Mouse (Mus musculus) embryo, embryonic 11 days (tissue): ENCODE results near the gene Trim28.
A peak's percentile ranks its signal among the peaks of the same experiment; 100 is the strongest.

Experiments
- DNase-seq: peaks from one replicate; pipeline ENCODE4 v3.0.0-alpha.2; 2015

The Trim28 gene

DNA sequence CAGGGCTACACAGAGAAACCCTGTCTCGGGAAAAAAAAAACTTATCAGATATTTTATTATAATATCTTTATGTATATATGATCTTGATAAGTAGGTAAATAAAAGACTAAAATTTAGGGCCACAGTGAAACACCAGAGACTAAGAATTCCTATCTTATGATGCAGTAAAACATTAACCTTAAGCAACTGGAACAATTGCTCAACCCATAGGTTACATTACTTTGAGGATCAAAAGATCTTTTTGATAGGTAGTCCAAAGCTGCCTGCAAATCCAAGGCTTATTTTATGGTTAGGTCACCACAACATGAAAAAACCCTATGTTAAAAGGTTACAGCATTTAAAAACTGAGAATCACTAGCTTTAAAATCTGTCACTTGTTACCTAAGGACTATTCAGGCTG is 2.7 kb downstream of the Trim28 start:
- no peak for DNase-seq

DNA sequence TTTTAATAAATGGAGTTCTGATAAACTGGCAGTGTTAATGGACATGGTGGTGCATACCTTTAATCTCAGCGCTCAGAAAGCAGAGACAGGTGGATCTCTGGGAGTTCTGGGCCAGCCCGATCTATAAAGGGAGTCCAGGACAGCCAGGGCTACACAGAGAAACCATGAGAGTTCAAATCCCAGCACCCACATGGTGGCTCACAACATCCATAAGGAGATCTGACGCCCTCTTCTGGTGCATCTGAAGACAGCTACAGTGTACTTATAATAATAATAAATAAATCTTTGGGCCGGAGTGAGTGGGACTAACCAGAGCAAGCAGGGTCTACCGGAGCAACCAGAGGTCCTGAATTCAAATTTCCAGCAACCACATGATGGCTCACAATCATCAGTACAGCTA is 4.5 kb downstream of the Trim28 start:
- no peak for DNase-seq

DNA sequence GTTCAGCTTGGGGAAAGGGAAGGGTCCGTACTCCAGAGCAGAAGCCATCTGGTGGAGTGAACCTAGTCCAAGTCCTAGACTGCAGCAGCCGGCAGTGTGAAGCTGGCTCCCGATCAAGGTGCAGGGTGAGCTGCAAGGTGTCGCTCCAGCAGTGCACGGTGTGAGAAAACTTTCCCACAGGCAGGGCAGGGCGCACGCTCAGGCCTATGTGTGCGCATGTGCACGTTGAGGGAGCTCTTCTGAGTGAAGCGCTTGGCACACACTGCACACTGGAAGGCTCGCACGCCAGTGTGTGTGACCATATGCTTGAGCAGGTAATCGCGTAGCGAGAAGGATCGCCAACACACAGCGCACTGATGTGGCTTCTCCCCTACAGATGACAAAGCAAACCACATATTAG is 7.1 kb downstream of the Trim28 start:
- DNase-seq = no peak

DNA sequence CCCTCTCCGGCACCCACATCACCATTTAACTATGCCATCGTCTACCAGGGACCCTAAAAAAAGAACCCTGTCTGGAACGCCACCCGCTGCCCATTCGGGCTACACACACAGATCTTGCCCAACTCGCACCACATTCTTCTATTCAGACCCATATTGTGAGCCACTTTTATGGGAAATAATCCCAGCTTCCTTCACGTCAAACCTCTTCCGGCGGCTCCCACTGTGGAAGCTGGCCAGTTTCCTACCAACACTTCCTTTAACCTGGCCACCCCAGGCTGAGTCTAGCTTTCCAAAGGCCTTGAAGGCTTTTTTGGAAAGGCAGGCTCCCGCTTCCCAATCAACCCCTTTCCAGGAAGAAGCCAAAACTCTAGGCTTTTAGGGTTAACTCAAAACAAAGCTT is 7.6 kb downstream of the Trim28 start:
- DNase-seq = no peak

DNA sequence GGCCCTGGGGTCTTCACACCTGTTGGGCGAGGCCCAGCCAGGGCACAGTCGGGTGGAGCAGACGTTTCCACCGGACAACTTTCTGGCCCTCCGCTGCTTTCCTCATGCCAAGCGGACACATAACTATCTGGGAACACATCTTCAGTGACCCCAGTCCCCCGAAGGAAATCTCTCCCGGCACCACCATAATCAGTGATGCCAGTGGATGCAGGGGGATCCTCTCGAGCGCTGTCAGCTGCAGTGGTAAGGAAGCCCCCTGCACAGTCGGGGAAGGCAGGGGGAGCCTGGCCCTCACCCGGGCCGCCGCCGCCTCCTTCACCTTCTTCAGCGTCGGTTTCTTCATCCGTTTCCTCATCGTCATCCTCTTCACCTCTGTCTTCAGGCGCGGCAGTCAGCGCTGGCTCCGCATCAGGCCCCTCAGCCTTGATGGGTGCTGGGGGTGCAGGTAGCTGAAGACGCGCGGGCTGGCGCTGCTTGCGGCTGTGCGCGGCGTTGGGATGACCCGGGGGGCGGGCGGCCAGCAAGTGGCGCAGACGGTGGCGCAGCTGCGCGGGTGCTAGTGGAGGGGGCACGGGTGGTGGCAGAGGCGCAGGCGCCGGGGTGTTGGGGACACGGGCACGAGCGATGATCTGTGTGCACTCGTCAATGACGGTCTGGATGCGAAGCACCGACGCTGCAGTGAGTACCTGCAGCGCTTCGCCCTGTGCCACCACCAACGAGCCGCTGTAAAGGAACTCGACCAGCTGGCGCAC is 8.6 kb downstream of the Trim28 start:
- DNase-seq = no peak

DNA sequence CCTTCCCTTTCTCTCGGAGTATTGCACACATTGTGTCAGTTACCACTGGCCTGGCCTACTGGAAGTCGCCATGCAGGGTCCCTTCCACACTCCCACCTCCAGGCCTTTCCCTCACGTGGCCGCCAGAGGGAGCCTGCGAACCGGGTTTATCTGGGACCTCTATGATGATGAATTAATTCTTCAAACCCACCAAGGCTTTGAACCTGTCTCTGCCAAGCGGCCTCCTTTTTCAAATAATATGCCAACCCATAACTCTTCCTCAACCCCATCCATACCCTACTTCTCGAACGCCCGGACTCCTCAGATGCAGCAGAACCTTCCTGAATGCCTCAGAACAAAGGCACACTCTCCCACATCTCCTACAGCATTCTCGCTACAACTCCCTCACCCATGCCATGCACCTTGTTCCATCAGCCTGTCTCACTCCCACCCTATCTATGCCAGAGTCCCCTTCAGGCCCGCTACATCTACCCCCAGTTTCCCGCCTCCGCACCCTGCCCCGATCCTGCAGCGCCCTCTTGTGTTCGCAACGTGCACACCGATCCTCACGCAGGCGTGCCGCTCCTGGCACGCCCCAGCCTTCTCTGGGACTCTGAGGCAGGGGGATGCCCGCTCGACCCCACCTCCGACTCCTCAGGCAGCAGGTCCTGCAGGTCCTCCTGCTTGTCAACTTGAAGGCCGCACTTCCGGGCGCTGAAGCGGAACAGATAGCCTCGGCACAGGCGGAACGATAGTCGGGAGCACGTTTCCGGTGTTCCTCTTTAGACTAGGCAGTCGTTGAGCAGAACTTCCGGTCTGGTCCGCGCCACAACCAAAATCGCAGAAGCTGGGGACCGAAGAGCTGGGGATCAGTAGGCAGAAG is 10.5 kb downstream of the Trim28 start:
- peak; percentile 96 for DNase-seq

DNA sequence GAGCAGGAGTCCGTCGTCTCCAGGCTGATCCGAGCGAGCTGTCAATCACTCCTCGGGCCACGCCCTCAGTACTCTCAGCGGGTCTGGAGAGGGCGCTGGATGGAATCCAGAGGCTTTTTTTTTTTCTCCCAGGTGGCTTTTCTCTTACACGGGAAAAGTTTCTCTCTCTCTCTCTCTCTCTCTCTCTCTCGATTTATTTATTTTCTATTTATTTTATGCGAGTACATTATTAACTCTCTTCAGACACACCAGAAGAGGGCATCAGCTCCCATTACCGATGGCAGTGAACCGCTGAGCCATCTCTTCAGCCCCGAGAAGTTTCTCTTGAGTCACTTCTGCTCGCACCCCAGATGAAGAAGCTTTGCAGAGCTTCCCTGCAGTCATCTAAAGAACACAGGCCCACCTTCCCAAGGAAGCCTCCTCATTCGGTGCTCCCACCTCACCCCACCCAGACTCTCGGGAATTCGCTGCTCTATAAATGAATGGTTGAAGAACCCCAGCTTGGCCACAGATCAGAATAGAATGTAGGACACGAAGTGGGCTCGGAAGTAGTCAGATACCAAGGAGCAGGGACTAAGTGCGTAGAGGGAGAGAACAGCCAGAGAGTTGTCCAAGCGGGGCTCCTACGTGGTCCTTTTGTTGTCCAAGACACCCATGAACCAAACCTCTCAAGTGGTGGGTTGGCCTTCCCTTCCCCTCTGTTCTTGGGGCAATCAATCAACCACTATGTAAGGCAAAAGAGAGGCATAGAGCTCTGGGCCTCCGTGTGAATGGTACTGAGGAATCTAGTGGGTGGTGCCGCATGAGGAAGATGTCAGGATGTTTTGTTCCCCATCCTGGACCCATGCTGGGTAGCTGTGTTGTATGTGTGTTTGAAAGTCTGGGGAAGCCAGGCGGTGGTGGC is 11.3 kb downstream of the Trim28 start, which contains the start of gene Zbtb45:
Gene Zbtb45, minus strand, starts transcription at position 30 of the 904 bp plus-strand sequence.
- DNase-seq = peak; percentile 31

DNA sequence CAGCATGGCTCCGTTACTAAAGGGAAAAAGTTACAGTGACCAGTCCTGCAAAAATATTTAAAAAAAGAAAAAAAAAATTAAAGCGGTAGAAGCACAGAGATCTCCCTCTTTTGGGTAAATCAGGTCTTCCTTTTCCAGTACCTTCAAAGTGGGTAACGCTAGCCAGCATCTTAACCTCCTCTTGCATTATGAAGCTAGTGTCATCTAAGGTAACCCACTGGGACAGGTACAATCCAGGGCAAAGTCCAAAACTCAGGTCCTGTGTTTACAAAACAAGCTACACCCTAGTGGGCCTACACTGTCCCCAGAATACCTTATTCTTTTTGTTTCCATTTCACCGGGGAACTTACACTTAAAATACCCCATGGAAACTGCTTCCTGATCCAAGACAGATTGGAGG is 14.8 kb downstream of the Trim28 start:
- DNase-seq = no peak

DNA sequence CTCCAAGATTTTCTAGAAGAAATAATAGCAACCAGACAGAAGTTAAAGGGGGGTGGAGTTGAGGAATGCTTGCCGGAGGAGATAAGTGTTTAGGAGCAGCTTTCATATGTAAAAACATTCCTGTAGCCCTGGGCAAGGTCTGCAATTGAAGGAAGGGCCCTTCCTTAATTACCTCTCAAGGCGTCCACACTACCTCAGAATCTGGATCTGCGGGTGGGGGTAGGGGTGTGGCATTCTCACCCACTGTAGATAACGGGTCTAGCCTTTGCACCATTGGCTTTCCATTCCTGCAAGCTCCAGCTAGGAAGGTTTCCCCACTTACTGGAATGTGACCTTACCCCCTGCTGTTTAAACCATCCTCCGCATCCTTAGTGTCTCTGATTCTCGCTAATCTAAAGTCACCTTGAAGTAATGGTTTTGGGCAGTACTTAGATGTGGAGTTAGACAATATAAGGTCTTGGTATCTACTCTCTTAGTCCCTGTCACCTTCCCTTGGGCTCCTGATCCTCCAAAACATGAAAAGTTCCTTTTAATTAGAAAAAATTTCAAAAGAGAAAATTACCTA is 15.4 kb downstream of the Trim28 start:
- DNase-seq = no peak

DNA sequence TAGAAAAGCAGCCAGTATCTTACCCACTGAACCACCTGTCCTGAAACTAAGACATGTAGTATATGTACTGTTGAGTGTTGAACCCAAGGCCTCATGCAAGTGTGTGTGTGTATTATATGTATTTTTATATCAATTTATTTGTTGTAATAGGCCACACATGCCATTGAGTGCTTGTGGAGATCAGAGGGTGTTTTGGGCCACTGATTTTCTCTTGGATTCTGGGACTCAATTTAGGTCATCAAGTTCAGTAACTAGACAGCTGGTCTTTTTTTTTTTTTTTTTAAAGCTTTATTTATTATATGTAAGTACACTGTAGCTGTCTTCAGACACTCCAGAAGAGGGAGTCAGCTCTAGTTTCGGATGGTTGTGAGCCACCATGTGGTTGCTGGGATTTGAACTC is 16.3 kb downstream of the Trim28 start:
- no peak for DNase-seq

DNA sequence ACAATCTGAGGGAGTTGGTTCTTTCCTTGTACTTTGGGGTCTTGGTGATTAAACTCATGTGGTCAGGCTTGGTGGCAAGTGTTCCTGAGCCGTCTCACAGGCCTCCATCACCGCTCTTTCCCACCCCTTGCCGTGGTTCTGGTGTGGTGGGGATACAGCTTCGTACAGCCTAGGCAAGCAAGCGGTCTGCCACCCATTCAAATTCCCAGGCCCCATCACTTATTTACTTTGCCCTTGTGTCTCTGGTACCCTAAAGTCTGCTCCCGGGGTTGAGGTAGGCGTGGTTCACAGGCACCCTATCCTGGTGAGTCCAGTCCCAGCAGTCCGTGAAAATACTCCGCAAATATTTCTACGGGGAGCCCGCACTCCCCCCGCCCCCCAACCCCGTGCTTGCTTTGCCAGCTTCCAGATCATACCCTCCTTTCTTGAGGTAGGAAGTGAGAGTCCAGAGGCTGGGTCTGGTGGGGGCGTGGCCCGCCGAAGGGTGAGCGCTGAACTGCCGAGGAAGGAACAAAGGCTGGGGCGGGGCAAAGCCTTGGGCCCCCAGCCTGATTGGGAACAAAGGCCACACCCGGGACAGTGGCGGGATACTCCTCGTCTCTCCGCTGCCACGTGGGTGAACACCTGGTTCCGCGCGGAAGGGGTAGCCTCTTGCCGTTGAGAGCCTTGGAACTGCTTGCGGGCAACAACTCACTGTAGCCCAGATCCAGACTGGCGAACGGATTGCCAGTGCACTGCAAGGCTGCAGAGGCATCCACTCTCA is 24.0 kb downstream of the Trim28 start:
- DNase-seq = peak; percentile 95

DNA sequence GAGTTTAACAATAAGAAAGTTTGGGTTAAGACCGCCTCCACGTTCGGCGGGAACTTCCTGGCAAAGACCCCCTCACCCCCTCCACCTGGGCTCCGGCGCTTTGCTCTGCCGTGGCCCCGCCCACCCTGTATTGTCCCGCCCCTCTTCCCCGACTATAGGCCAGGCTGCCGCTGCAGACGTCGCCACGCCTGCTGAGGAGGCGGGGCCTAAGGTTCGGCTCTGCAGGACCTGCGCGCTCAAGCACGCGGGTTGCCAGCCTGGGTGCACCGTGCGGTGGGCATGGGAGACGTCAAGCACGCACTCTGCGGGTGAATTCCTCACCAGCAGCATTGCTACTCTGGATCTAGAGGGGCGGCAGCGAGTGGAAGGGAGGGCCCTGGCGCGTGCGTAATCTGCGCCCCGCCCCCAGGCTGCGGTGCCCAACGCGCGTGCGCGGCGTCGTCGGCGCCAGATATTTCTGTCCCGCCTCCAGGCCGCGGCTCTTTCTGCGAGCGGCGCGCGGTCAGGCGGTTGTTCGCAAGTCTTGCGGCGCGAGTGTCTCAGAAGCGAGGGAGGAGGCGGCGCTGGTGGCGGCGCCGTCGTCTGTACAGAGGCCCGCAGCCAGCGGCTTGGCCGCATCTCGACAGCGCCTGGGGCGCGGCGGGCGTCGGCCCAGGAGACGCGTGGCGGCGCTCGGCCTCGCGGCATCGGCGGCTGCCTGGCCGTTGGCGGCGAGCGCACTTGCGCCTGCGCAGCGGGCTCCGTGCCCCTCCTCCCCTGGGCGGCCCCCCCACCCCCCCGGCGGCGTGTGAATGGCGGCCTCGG is 25.2 kb downstream of the Trim28 start:
- DNase-seq = peak; percentile 97

DNA sequence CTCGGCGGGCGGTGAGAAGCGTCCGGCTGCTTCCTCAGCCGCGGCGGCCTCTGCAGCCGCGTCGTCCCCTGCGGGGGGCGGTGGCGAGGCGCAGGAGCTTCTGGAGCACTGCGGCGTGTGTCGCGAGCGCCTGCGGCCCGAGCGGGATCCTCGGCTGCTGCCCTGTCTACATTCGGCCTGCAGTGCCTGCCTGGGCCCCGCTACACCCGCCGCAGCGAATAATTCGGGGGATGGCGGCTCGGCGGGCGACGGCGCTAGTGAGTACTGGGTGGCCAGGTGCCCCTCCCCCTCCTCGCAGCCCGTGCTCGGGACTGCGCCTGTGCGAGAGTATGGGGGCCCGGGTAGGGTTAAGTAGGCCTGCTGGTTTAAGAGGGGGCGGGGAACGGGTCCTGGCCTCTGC is 25.9 kb downstream of the Trim28 start:
- peak; percentile 83 for DNase-seq

DNA sequence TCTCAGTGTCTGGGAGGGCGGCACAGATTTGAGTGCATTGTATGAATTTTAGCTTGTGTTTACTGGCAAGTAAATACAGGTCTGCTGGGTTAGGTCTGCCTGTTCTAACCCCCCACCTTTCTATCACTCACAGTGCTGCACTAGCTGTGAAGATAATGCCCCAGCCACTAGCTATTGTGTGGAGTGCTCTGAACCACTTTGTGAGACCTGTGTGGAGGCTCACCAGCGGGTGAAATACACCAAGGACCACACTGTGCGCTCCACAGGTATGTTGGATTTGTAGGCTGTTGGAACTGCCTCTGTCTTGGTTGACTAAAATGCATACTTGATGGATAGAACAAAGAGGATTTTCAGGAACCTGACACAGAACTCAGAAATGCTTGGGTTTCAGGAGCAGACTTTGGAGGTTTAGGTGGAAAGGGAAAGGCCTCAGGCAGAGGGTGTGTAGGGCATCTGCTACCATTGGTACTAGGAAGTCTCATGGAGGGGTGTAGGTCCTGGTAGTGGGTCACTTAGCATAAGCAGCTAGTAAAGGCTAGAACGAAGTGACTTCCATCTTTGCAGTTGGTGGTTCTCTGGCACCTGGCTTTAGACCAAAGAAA is 26.7 kb downstream of the Trim28 start:
- DNase-seq = no peak

DNA sequence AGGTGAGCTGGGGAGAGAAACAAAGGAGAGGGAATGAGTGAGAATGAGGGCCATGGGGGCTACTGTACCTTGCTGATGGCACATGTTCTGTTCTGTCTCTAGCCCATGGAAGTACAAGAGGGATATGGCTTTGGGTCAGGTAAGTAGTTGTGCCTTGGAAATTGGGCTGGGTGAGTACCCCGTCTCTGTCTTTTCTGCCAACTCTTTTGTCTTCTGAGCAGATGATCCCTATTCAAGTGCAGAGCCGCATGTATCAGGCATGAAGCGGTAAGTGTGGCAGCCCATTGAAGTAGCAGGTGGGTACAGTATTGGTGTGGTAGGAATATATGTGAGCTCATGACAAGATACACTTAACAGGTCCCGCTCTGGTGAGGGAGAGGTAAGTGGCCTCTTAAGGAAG is 30.1 kb downstream of the Trim28 start:
- no peak for DNase-seq

DNA sequence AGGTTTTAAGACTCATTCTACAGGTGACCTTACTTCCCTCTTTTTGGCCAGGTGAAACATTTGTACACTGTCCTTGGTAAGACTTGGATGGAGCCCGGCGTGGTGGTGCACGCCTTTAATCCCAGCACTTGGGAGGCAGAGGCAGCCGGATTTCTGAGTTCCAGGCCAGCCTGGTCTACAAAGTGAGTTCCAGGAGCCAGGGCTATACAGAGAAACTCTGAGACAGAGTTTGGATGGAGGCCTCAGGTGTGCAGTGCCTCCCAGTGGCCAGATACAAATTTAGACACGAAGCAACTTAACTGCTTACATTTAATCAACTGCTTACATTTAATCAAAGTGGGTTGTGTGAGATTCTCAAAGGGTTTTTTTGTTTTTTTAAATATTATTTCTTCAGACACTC is 32.2 kb downstream of the Trim28 start:
- peak; percentile 23 for DNase-seq

DNA sequence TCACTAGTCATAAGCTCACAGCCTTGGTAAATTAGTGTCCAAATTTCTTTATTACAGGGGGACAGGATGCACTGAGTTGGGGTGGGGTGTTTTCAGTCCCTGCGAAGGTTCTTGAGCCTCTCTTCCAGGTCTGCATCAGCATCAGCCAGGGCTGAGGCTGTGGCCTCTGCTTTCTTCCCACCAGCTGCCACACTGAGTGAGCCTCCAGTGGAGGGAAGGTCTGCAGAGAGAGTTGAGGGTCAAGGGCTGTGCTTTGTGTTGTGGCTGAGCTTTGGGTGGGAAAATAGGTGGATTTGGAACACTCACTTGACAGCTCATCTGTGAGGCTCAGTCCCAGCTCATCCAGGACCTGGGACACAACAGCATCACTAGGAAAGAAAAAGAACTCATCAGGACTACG is 33.1 kb downstream of the Trim28 start:
- no peak for DNase-seq

DNA sequence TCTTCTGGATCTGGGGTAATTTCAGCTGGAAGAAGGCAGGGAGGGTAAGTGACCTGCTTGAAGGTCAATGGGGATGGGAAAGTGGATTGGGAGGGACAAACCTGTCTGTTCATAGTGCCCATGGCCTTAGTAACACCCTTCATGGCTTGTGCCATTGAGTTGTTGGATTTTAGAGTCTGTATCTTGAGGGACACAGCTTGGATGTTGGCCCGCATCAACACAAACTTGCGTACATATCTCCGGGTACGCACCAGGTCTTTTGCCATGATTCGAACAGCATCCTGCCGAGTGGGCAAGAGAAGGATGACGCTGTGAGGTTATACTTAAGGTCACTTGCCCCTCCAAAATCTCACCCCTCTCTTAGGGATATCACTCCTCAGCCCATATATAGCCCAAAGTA is 33.6 kb downstream of the Trim28 start:
- no peak for DNase-seq

DNA sequence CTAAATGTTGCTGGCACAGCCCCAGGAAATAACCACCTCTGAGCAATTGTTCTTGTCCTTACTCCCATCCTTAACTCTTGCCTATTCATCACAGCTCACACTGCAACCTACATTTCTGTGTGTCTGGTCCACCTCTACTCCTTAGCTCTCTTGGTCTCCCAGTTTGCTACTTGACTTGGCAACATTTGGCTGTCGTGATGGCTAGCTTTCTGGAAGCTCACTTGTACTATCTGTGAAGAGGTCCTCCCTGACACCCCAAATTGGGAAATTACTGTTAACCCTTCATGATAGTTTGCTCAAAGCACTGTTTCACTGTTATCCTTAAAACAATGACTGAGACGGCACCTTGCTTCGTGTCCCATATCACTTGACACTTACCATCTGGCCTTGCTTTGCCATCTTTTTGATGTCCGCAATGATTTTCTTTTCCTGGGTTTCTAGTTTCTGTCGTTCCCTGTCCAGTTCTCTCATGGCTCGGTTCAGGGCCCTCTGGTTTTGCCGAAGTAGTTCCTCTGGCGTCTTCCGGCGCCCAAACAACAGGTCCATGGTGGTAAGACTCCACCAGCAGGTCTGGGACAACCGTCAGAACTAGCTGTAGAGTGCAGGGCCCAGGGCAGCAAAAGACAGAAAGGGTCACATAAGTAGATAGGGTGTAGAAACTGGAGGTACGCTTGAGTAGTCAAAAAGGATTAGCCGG is 34.7 kb downstream of the Trim28 start:
- DNase-seq = no peak
